Mouse (Mus musculus): Measurements from ENCODE around the gene Foxj2.
A peak's percentile ranks its signal among the peaks of the same experiment; 100 is the strongest.

Foxj2 gene

DNA sequence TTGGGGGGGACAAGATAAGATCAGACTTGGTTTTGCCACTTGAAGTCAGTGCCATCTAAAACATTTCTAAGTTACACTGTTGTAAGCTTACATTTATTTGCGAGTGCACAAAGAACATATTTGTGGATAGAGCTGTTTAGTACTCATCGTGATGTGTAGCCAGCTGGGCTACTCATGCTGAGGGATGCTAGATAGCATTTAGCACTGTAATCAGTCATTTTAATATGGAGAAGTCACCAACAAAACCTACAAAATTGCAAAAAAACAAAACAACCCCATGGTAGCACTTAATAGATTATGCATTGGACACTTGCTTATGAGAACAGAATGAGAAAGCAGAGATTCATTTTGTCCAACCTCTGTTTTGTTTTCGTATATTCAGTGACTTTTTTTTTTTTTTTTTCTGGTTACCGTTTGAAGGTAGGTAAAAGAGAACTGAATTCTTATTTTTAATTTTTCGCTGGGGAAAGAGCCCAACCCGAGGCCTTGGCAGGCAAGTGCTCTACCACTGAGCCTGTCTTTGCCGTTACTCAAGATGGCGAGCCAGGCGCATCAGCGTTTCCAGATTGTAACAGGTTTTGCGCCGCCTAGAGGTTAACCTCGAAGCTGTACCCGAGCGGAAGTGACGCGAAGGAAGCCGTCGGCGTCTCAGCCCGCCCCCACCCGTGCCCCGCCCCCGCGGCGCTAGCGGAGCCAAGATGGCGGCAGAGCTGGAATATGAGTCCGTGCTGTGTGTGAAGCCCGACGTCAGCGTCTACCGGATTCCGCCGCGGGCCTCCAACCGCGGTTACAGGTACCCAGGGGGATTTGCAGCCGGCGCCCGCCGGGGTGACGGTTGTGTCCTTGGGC lies 54.4 kb downstream of the Foxj2 start, which contains the start of gene Necap1:
Necap1 (plus strand) TSS at position 604 of the 849 bp plus-strand sequence.
- peak; percentile 95 for ATAC-seq (ENCODE audit: low TSS enrichment)

- ATAC-seq (ENCODE audit: low TSS enrichment): peak; percentile 55
Observed at GRCm38 (mm10) chr6:122874720-122875389, 55.1 kb downstream of the Foxj2 start.

- ATAC-seq (ENCODE audit: low TSS enrichment): no peak
Observed at GRCm38 (mm10) chr6:122879141-122879735, 59.5 kb downstream of the Foxj2 start.

- no peak for ATAC-seq (ENCODE audit: low TSS enrichment)
Observed at GRCm38 (mm10) chr6:122879781-122880505, 60.2 kb downstream of the Foxj2 start.

DNA sequence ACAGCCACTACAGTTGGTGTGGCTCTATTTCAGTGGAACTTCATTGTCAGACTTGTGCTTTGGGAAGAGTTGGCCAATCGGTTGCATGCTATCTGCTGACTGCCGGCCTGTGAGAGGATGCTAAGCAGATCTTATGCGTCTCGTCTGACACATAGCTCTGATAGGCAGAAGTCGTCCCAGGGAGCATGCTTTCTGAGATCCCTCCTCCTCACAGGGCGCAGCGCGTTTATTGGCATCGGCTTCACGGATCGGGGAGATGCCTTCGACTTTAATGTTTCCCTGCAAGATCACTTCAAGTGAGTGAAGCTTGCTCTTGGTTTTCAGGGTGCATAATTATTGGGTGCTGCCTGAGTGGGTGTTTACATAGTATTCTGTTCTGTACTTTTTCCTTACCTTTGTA lies 61.6 kb downstream of the Foxj2 start:
- no peak for ATAC-seq (ENCODE audit: low TSS enrichment)

DNA sequence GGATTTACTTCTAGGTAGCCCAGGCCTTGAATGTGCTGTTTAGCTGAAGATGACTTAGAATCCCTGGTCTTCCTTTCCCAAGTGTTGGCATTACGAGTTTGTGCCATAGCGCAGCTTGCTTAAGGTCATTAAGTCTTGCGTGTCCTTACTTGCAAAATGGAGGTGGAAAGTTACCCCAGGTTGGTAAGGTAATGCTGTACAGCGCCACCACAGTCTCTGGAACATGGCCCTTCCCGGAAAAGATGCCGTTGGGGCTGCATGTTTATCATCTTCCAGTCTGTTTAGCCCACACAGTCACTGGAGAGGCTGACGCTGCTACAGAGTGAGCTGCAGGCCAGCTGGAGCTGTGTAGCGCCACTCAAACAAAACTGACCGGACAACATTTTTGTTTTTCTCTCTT lies 63.9 kb downstream of the Foxj2 start:
- 0 out of 2 replicates have a peak, but pooled peaks have one; percentile 44 for ATAC-seq (ENCODE audit: low TSS enrichment)

- no peak for ATAC-seq (ENCODE audit: low TSS enrichment)
Observed at GRCm38 (mm10) chr6:122889599-122889998, 69.9 kb downstream of the Foxj2 start.

GRCm38 (mm10) chr6:122892442-122893049 lies 72.8 kb downstream of the Foxj2 start:
- ATAC-seq (ENCODE audit: low TSS enrichment): peak; percentile 66

Measured in frontal cortex, adult (tissue).